Mouse (Mus musculus): ENCODE measurements around the gene Exosc3.
"Not testable (repeated sequence)": the region's sequence is repeated elsewhere in the genome, so short reads cannot be mapped to it uniquely, and the experiment has no call there.

The Exosc3 gene

DNA sequence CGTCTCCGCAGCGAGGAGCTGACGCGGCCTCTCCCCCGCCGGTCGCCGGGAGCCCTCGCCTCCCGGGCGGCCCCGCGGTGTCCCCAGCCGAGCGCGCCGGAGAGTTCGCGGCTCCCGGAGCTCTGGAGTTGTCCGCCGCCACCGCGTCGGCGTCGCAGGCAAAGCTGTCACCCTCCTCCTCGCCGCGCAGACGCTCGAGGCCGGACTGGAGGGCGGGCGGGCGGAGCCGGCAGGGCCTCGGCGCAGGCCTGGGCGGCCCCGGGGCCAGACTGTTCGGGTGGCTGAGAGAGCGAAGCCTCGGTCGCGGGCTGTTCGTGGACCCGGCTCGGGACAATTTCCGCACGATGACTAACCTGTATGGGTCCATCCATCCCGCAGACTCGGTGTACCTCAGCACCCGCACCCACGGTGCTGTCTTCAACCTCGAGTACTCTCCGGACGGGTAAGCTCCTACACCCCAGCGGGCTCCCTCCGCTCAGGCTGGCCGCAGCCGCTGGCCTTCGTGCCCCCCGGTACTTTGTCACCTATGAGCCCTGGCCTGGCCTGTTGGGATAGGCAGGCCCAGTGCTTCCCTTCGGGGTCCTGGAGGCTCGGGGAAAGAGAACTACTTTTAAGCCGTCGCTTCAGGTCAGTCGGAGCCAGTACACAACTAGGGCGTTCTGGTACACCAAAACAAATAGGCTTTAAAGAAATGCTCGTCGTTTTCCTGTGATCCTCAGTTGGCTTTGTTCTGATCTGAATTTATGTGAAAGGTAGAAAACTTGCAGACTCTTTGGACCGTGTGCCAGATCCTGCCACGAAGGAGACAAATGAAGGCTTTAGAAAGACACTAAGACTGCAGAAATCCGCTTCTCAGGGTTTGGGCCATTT lies at the start of gene Exosc3:
TSS of gene Exosc3 (minus strand) at position 447 of the 870 bp plus-strand sequence.
- no peak for DNase-seq

- DNase-seq = no peak
Measured at GRCm38 (mm10) chr4:45392099-45392498, 49.6 kb upstream of the Exosc3 start.

DNA sequence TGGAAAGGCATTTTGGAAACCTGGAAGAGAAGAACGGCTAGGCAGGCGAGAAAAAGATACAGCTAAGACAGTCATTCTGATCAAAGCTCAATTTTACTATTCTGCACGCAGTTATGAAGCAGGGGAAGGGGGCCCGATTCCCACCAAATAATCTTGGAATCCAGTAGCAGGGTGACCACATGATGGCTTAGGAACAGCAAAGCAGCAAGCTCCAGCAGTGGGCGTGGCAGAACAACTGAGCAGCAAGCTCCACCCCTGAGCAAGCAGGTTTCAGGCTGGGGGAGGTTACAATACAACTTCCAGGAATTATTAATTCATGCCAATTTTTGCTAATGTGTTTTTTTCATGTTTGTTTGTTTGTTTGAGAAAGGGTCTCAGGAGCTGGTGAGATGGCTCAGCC lies 44.8 kb upstream of the Exosc3 start:
- DNase-seq = not testable (repeated sequence)

GRCm38 (mm10) chr4:45382133-45382532 lies 39.6 kb upstream of the Exosc3 start:
- DNase-seq = not testable (repeated sequence)

- not testable (repeated sequence) for DNase-seq
Measured at GRCm38 (mm10) chr4:45380903-45381580, 38.5 kb upstream of the Exosc3 start.

DNA sequence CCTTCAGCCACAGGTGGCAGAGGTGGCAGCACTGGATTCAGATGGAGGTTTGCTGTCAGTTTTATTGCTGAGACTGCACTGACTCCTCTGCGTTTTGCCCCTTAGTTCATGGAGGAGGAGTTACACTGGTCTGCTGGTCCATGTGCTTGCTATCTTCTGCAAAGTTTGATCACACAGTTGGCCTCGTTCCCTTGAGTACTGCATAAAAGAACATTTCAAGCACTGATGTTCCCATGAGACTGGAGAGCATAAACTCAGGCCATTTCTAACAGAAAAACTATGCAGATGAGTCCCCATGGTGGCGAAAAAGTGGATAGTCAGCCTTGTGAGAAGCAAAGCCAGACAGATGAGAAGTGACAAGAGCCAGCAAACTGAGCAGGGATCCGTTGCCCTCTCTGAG lies 34.0 kb upstream of the Exosc3 start:
- DNase-seq = no peak

DNA sequence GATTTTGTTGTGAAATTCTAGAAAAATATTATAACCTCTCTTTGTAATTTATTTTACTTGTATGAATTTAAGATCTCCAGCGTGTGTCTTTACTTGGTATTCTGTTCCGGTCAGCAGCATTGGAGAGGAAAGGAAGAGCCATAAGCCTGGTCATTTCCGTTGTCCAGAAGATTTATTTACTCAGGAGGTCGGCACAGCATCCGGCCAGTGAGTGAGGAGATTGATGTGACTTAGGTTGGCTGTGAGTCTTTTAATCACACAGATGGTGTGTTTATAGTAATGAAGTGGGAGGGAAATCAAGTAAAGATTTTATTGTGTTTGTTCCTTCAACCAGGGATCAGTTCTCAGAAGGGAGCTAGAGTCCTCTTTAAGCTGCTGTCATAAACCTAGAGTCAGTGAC lies 32.3 kb upstream of the Exosc3 start:
- no peak for DNase-seq

DNA sequence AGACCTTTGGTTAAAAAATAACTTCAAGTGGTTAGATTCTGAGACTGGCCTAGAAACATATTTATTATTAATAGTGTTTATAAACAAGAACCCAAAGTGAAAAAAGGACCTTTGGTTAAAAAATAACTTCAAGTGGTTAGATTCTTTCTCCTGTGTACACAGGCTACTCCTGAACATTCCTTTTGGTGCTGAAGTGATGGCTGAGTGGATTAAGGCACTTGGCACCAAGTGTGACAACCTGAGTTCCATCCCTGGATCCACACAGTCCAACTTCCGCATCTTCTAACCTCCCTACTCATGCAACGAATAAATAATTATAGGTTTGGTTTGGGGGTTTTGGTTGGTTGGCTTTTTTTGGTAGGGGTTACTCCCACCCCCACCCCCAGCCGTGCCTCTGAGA lies 28.7 kb upstream of the Exosc3 start:
- no peak for DNase-seq

DNA sequence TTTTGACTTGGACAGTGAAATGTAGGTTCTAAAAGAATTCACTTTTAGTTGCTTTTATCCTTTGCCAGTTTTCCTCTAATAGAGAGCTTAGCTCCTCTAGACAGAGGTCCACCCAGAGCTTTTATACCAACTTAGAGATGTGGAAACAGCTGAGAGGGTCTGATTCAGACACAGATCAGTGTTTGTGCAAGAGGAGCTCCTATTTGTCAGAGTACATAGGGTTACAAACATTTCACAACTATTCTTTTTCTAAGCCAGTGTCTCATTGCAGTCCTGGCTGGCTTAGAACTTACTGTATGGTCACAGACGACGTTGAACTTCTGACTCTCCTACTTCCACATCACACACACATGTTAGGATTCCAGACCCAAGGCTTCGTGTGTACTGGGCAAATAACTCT lies 14.1 kb upstream of the Exosc3 start:
- DNase-seq = no peak

DNA sequence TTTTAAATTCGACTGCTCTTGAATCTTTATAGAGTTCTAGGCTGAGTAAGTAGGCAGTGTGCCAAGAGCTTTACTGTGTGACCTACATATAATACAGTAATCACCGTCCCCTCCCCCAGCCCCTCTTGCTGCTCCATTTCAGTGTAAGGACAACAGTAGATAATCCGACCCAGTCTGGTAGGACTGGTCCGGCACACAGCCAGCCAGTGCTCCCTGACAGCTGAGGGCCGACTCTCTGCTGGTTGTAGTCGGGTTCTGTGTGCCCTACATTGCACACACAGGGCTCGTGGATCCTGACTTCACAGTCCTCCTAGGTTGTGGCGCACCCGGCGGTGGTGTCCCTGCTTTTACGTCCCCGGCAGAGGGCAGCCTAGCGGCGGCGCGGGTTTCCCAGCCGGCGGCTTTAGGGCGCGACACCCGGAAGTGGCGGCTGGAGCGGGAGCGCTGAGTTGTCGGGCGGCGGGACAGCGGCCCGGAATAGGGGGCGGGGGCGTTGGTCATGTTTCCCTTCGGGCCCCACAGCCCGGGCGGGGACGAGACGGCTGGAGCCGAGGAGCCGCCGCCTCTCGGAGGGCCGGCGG lies 773 bp downstream of the Exosc3 start, which contains the start of gene Dcaf10:
TSS of gene Dcaf10 (plus strand) at position 433 of the 581 bp plus-strand sequence.
- peak; percentile 87 to 95 for DNase-seq

DNA sequence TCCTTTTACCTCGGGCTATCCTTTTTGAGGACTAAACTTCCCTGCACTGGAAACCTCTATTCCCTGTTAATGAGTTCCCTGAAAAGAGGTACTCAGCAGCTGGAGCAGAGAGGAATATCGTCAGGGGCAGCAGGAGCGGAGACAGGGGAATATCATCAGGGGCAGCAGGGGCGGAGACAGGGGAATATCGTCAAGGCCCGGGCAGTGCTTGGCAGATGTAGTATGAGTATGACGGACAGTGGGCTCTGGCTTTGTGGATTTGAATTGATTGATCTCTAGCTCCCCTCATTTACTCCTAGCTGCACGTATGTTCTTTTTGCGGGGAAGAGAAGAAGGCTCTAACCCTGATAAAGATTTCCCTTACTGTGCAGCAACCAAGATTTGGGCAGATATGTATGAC lies 1.3 kb downstream of the Exosc3 start:
- peak in 1 of 2 experiments; percentile 25 for DNase-seq

- DNase-seq = no peak
Measured at GRCm38 (mm10) chr4:45332466-45332865, 10.1 kb downstream of the Exosc3 start.

- DNase-seq = no peak
Measured at GRCm38 (mm10) chr4:45331139-45331538, 11.4 kb downstream of the Exosc3 start.

- DNase-seq = peak; percentile 87 to 89
Measured at GRCm38 (mm10) chr4:45320159-45320816, 22.2 kb downstream of the Exosc3 start.

DNA sequence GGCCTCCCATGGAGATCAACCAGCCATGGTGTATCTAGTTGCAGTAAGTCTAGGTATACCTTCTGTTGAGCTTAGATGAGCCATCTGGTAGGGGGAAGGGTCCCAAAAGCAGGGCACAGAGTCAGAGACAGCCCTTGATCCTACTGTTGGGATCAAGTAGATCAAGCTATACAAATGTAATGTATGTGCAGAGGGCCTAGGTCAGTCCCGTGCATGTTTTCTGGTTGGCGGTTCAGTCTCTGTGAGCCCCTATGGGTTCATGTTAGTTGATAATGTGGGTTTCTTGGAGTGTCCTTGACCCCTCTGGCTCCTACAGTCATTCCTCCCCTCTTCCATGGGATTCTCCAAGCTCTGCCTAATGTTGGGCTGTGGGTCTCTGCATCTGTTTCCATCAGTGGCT lies 31.5 kb downstream of the Exosc3 start:
- no peak for DNase-seq

- DNase-seq = no peak
Measured at GRCm38 (mm10) chr4:45308606-45309005, 33.9 kb downstream of the Exosc3 start.

DNA sequence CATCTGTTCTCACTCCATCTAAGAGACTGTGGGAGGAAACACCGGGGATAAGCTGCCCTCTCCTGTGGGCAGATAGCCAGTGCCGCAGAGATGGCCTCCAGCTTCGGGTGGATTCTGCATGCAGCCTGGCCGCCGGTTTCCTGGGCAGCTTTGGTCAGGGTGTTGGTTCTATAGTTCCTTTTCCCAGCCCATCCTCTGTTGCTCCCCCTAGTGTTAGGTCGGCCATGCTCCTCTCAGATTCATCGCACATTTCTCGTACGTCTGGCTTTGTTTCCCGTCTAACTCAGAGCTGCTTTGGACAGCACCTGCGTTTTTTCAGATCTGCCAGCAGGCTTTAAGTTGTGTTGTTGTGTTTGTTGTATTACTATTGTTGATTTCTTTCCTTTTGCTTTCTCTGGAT lies 34.5 kb downstream of the Exosc3 start:
- peak in 1 of 2 experiments; percentile 12 for DNase-seq

DNA sequence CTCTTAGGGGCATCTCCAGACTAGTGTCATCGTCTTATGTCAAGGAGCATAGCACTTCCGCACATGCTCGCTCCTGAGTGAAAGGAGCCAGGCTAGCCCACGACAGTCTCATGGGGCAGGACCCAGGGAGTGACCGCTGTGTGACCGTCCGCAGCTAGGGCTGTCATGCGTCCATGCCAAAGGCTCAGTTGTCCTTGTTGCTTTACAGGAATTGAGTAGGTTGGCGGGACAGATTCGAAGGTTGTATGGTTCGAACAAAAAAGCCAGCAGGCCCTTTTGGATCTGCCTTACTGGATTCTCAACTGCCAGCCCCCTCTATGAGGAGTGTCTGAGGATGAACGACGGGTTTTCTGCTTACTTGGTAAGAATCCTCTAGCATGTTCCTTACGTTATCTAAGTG lies 37.0 kb downstream of the Exosc3 start:
- no peak for DNase-seq

DNA sequence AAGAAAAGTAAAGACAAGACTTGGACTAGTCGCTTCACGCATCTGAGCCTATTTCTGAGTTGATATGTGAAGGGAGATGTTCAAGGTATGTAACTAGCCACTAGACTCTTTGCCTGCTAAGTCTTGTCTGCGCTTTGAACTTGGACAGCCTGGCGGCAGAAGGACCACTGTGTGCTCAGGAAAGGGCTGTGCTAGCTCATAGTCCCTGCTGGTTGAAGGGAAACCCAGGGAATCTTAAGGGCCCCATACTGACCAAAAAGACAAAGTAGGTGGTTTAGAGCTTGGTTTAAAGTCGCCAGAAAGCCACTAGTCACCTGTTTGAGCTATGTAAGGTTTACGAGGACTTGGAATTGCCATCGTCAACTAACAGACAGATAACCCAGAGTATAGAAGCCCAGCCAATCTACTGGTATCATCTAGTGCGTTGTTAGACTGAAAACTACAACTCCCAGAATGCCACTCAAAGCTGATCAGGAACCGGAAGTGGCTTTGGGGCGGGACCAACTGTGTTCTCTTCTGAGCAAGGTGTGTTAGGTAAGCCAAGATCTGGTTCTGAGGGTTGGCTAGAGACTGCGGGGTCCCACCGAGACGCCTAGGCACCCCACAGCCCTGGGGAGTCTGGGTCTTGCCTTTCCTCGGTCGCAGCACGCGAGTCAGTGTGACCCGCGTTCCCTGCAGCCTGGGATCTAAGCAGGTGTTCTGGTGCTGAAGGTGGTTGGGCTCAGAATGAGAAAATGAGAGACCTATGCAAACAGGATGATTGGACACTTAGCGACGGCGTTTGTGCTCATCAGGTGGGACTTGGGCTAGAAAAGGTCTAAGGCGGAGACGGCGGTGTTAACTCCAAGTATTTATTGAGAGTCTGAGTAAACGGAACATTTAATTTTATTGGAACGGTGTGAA lies 45.6 kb downstream of the Exosc3 start, which contains the start of gene Trmt10b:
TSS of gene Trmt10b (plus strand) at position 466 of the 903 bp plus-strand sequence.
- DNase-seq = peak; percentile 81 to 86

GRCm38 (mm10) chr4:45287906-45288305 lies 54.6 kb downstream of the Exosc3 start:
- DNase-seq = no peak

DNA sequence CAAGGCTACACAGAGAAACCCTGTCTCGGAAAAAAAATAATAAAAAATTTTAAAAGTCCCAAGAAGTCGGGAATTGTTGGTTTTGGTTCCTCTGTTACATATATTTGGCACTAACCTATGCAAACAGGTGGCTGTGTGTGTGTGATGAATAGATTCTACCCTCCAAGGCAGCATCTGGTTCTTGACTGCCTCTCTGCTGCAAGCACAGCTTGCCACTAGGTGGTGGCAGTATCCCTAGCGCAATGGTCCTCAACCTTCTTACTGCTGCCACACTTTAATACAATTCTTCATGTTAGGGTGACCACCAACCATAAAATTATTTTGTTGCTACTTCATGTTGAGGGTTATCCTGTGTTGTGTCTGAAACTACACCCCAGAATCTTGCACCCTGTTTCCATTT lies 56.2 kb downstream of the Exosc3 start:
- no peak for DNase-seq
